Mouse (Mus musculus): ENCODE results near the gene Serpinb1c.

DNA sequence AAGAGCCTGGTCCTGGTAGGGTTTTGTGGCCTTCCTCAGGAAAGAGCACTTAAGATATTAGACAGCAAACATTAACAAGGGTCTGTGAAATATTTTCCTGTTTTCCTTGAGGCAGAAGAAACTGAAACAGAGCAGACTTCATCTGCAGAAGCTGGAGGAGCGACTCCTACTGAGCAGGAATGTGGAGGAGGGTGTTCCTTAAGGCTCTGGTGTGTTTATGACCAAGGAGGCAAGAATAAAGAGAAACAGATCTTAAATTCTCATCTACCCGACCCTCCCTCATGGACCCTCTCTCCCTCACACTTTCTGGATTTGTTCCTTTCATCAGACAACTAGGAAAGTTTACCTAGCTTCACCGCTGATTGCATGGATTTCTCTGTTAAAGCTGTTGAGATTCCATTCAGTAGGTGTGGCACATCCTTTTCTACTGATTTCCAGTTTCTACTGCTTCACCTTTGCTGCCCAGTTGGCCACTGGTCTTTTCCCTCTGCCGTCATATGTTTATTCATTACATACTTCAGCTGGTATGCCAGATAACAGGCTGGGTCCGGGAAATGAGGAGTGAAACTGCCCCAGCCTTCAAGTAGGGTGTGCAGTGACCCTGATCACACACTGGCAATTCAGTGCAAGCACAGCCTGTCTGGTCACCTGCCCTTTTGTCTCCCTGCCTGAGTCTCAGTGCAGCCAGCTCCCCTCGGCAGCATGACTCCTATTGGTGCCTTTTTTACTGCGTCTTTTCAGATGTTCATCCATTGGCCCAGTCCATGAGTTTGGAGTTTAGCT is 26.8 kb upstream of the Serpinb1c start:
- TF ChIP-seq HCFC1 (IDR thresholded peaks at IDR 0.05; ENCODE audit: borderline replicate concordance, insufficient read depth, low read length) (no peak), ZNF384 (IDR thresholded peaks at IDR 0.05; ENCODE audit: low read depth, low read length) (no peak)

Measured in ES-E14 (cell line).